Mouse (Mus musculus): ENCODE data around the gene Mypn.

DNA sequence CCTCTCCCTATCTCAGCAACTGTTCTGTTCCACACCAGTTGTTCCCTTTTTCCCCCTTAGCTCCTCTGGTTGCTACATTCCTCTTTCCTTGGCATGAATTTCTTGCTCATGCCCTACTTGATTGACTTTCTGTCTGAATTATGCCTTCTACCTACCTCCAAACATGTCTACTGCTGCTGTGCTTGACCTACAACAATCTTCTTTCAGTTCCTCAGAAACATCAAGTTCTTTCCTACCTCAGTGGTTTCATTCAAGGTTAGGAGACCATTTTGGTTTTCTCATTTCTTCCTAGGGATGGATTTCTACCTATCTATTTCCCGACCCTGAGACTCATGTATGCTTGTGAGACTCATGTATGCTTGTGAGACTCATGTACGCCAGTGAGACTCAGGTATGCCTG, 36.1 kb upstream of the Mypn start:
- TF ChIP-seq POLR2A (IDR thresholded peaks at IDR 0.05; ENCODE audit: extremely low read depth, insufficient read depth, low read length), result no peak
- TF ChIP-seq CTCF (IDR thresholded peaks at IDR 0.05; ENCODE audit: extremely low read depth, insufficient read depth, low read length), result no peak

Data from cortical plate, adult 2 months (tissue).